Mouse (Mus musculus) limb, embryonic 13.5 days (tissue): Measurements from ENCODE around the gene Lat. TPM values are rescaled to one million over a fixed set of nuclear protein-coding genes. Genes with fewer than 3 reads are reported as not detected.
"Not testable (repeated sequence)": the region's sequence is repeated elsewhere in the genome, so short reads cannot be mapped to it uniquely, and the experiment has no call there.

ENCODE experiments used
- ATAC-seq: fragments of 200-750 bp; cut with Nextera tagmentation; 2 replicates; pipeline ENCODE4 v1.8.0; 2017; ENCODE audit warnings: low read depth, moderate number of reproducible peaks, moderate TSS enrichment; ENCODE audit not compliant: low FRiP score
- H3K27ac ChIP-seq: fragments of 300-500 bp; sonication (generic); 2 replicates; pipeline ENCODE4 v1.5.1; 2015; ENCODE audit warnings: inconsistent platforms, mild to moderate bottlenecking, moderate library complexity
- H3K27me3 ChIP-seq: fragments of 300-500 bp; sonication (generic); 2 replicates; pipeline ENCODE4 v1.6.1; 2015; ENCODE audit warnings: mild to moderate bottlenecking, inconsistent platforms
- H3K36me3 ChIP-seq: fragments of 300-500 bp; sonication (generic); 2 replicates; pipeline ENCODE4 v1.6.1; 2015; ENCODE audit warnings: inconsistent platforms, mild to moderate bottlenecking, moderate library complexity
- H3K4me1 ChIP-seq: fragments of 300-500 bp; sonication (generic); 2 replicates; pipeline ENCODE4 v1.6.1; 2015; ENCODE audit warnings: inconsistent platforms
- H3K4me2 ChIP-seq: fragments of 300-500 bp; sonication (generic); replicated peaks from 2 replicates; pipeline ENCODE4 v1.6.1; 2015; ENCODE audit warnings: inconsistent platforms, mild to moderate bottlenecking, moderate library complexity
- H3K4me3 ChIP-seq: fragments of 300-500 bp; sonication (generic); 2 replicates; pipeline ENCODE4 v1.5.1; 2015; ENCODE audit warnings: moderate library complexity, mild to moderate bottlenecking, inconsistent platforms
- H3K9ac ChIP-seq: fragments of 300-500 bp; sonication (generic); 2 replicates; pipeline ENCODE4 v1.6.1; 2015; ENCODE audit warnings: mild to moderate bottlenecking, inconsistent platforms
- H3K9me3 ChIP-seq: fragments of 300-500 bp; sonication (generic); 2 replicates; pipeline ENCODE4 v1.6.1; 2016; ENCODE audit warnings: inconsistent platforms
- WGBS: fragments of 180-500 bp; shearing (Covaris S2); methylation state at CpG from one replicate; pipeline ENCODE4 v1.1.7; 2015; 5-methylcytosine and 5-hydroxymethylcytosine counted together
- polyA plus RNA-seq: library from polyadenylated mRNA; unstranded; fragments of >200 nt; fragmentation: Nextera tagmentation; extraction: Ambion mirVana; gene quantifications from 2 replicates; pipeline ENCODE4 v1.2.1, GENCODE M21; 2015

The Lat gene
- 2.9 and 3.6 TPM in 2 replicates for polyA plus RNA-seq

DNA sequence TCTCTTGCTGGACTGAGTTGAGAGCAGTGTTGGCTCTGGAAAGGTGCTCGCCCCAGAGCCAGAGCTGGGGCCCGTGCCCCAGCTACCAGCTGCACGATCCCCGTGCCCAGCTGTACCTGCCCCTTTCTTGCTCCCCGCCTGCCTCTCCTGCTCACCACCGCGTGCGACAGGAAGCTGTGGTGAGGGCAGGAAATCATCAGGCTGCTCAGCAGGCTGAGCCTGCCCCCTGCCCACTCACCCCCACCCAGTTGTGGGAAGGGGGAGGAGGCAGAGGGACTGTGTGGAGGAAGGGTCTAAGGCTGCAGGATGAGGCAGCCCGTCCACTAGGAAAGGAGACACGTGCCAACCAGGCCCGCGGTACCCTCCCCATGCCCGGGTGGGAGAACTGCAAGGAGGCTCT lies at the start of gene Lat:
Gene Lat (minus strand): TSS at position 178 of the 400 bp plus-strand sequence.
- no peaks in the 10 kb centered on the region for H3K4me1 ChIP-seq
- 72% methylated on average over 13 of the region's 13 CpGs for WGBS
- no peak within 1 kb of the TSS for H3K4me3 ChIP-seq
- H3K36me3 ChIP-seq, result peaks cover 58% of the 10 kb centered on the region
- H3K9ac ChIP-seq, result no peak within 1 kb of the TSS
- no peaks in the 10 kb centered on the region for H3K9me3 ChIP-seq
- no peak for ATAC-seq
- H3K27ac ChIP-seq, result no peak within 1 kb of the TSS
- H3K27me3 ChIP-seq, result no peaks in the 10 kb centered on the region
- no peak within 1 kb of the TSS for H3K4me2 ChIP-seq

DNA sequence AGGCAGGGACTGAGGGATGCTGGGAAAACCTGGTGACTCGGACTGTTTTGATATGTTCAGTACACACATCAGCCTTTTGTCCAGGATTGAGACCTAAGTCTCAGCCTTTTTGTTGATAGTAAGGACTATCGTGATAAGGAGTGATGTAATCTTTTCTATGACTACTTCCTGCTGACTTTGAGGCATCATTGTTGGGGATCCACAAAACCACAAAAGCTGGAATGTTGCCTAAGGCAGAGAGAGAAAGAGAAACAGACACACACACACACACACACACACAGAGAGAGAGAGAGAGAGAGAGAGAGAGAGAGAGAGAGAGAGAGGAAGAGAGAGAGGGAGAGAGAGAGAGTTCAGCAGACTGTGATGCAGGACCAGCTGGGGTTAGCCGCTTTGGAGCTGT lies 49.1 kb upstream of the Lat start:
- WGBS, result 72% methylated on average over 3 of the region's 3 CpGs
- no peak overlapping the region for H3K9ac ChIP-seq
- H3K4me3 ChIP-seq, result no peak overlapping the region
- H3K4me1 ChIP-seq, result no peaks in the 10 kb centered on the region
- no peak overlapping the region for H3K27ac ChIP-seq
- H3K9me3 ChIP-seq, result no peaks in the 10 kb centered on the region
- H3K36me3 ChIP-seq, result no peaks in the 10 kb centered on the region
- no peak overlapping the region for H3K4me2 ChIP-seq
- no peak for ATAC-seq
- no peaks in the 10 kb centered on the region; the same call in 1 of the 2 replicates for H3K27me3 ChIP-seq

DNA sequence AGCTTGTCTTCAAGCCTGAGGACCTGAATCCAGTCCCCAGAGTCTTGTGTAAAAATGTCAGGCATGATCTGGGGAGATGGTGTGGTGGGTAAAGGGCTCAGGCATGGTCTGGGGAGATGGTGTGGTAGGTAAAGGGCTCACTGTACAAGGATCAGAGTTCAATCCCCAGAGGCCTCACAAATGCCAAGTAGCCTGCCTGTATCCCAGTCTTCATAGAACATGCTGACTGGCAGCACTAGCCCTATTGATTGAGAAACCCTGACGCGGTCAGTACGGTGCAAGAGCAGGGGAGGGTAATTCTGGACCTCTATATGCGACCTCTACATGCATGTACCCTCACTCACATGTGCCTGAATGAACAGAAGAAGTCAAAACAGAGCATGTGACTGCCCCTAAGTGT lies 48.2 kb upstream of the Lat start:
- Histone ChIP-seq H3K36me3 (no peaks in the 10 kb centered on the region), H3K9ac (no peak overlapping the region; the same call in 1 of the 2 replicates), H3K9me3 (no peaks in the 10 kb centered on the region), H3K4me1 (no peaks in the 10 kb centered on the region), H3K27ac (no peak overlapping the region), H3K4me2 (no peak overlapping the region), H3K27me3 (no peaks in the 10 kb centered on the region; the same call in 1 of the 2 replicates), H3K4me3 (no peak overlapping the region)
- ATAC-seq, result no peak
- 88% methylated on average over 4 of the region's 4 CpGs for WGBS

GRCm38 (mm10) chr7:126417045-126417444 lies 47.7 kb upstream of the Lat start:
- no peaks in the 10 kb centered on the region for H3K9me3 ChIP-seq
- no peaks in the 10 kb centered on the region for H3K36me3 ChIP-seq
- WGBS, result 57% methylated on average over 8 of the region's 8 CpGs
- H3K27ac ChIP-seq, result no peak overlapping the region
- no peak overlapping the region for H3K4me3 ChIP-seq
- H3K4me1 ChIP-seq, result no peaks in the 10 kb centered on the region
- H3K27me3 ChIP-seq, result no peaks in the 10 kb centered on the region; the same call in 1 of the 2 replicates
- H3K9ac ChIP-seq, result peak overlapping the region; percentile 26; the same call in 1 of the 2 replicates
- no peak overlapping the region for H3K4me2 ChIP-seq
- ATAC-seq, result no peak

- Histone ChIP-seq H3K4me3 (no peak overlapping the region), H3K36me3 (no peaks in the 10 kb centered on the region), H3K27ac (no peak overlapping the region), H3K9me3 (no peaks in the 10 kb centered on the region), H3K4me2 (no peak overlapping the region), H3K27me3 (no peaks in the 10 kb centered on the region; the same call in 1 of the 2 replicates), H3K9ac (no peak overlapping the region), H3K4me1 (no peaks in the 10 kb centered on the region)
- WGBS, result 65% methylated on average over 2 of the region's 2 CpGs
- no peak for ATAC-seq
Observed at GRCm38 (mm10) chr7:126416615-126417014, 47.2 kb upstream of the Lat start.

- no peak for ATAC-seq
- no peaks in the 10 kb centered on the region for H3K4me1 ChIP-seq
- H3K4me3 ChIP-seq, result no peak within 1 kb of the TSS
- no peak within 1 kb of the TSS for H3K4me2 ChIP-seq
- no peak within 1 kb of the TSS for H3K9ac ChIP-seq
- H3K36me3 ChIP-seq, result no peaks in the 10 kb centered on the region
- WGBS, result 88% methylated on average over 6 of the region's 6 CpGs
- no peaks in the 10 kb centered on the region for H3K9me3 ChIP-seq
- no peak within 1 kb of the TSS for H3K27ac ChIP-seq
- H3K27me3 ChIP-seq, result no peaks in the 10 kb centered on the region; the same call in 1 of the 2 replicates
Observed at GRCm38 (mm10) chr7:126414725-126415124, 45.4 kb upstream of the Lat start, which contains the start of gene Cd19. Gene Cd19, minus strand, starts transcription at chr7:126414889.

GRCm38 (mm10) chr7:126411061-126411460 lies 41.7 kb upstream of the Lat start:
- 92% methylated on average over 4 of the region's 4 CpGs for WGBS
- Histone ChIP-seq H3K4me1 (no peaks in the 10 kb centered on the region), H3K4me3 (no peak overlapping the region), H3K4me2 (no peak overlapping the region), H3K9me3 (no peaks in the 10 kb centered on the region), H3K9ac (no peak overlapping the region), H3K27me3 (no peaks in the 10 kb centered on the region; the same call in 1 of the 2 replicates), H3K36me3 (no peaks in the 10 kb centered on the region), H3K27ac (no peak overlapping the region)
- no peak for ATAC-seq

GRCm38 (mm10) chr7:126408686-126409085 lies 39.3 kb upstream of the Lat start:
- Histone ChIP-seq H3K27ac (no peak overlapping the region), H3K9ac (no peak overlapping the region)
- 76% methylated on average over 2 of the region's 2 CpGs for WGBS

DNA sequence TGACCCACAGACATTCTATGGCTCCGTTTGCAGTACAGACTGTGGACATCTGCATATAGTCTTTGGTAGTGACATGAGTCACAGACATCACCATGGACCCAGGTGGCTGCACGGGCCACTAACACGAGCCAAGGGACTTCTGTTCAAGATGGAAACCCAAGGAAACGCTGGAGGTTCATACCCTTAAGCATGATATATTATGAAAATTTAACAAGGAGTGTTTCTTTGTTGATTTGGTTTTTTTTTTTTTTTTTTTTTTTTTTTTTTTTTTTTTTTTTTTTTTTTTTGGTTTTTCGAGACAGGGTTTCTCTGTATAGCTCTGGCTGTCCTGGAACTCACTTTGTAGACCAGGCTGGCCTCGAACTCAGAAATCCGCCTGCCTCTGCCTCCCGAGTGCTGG lies 33.1 kb upstream of the Lat start:
- not testable (repeated sequence) for H3K27me3 ChIP-seq, H3K36me3 ChIP-seq, H3K4me1 ChIP-seq, H3K9ac ChIP-seq, H3K9me3 ChIP-seq, H3K4me2 ChIP-seq, ATAC-seq, H3K27ac ChIP-seq, H3K4me3 ChIP-seq
- 74% methylated on average over 8 of the region's 8 CpGs for WGBS

More at GRCm38 (mm10) chr7:126408686-126409085, 39.3 kb upstream of the Lat start:
- Histone ChIP-seq H3K36me3 (no peaks in the 10 kb centered on the region), H3K27me3 (no peaks in the 10 kb centered on the region), H3K4me1 (no peaks in the 10 kb centered on the region), H3K4me3 (no peak overlapping the region), H3K4me2 (no peak overlapping the region), H3K9me3 (no peaks in the 10 kb centered on the region)
- no peak for ATAC-seq

DNA sequence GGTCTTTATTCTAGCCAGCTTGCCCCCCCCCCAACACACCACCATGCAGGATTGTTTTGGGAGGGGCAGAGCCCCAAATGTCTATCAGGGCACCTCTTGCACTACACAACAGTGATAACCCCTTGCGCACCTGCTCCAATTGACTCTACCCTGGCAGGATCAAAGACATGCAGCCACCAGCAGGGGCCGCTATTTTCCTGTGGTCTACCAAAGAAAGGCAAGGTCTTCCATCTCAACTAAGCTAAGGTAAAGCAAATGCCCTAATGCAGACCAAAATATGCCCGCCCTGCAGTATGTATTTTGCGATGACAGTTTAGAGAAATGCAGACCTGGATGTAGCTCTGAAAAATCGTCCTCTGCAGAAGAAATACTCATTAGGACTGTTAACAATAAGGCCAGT lies 30.2 kb upstream of the Lat start:
- no peak for ATAC-seq
- H3K9me3 ChIP-seq, result no peaks in the 10 kb centered on the region
- no peak overlapping the region for H3K4me3 ChIP-seq
- peaks cover 12% of the 10 kb centered on the region for H3K4me1 ChIP-seq
- H3K9ac ChIP-seq, result no peak overlapping the region
- H3K36me3 ChIP-seq, result no peaks in the 10 kb centered on the region
- WGBS, result 7% methylated on average over 5 of the region's 5 CpGs
- no peak overlapping the region for H3K27ac ChIP-seq
- H3K4me2 ChIP-seq, result no peak overlapping the region
- H3K27me3 ChIP-seq, result no peaks in the 10 kb centered on the region

- H3K9me3 ChIP-seq, result no peaks in the 10 kb centered on the region
- peaks cover 12% of the 10 kb centered on the region for H3K4me1 ChIP-seq
- no peak overlapping the region for H3K9ac ChIP-seq
- H3K27me3 ChIP-seq, result no peaks in the 10 kb centered on the region
- no peak overlapping the region for H3K4me2 ChIP-seq
- ATAC-seq, result no peak
- 97% methylated on average over 4 of the region's 4 CpGs for WGBS
- H3K4me3 ChIP-seq, result no peak overlapping the region
- 0 out of 2 replicates have a peak, but pooled peaks cover 5% of the 10 kb centered on the region for H3K36me3 ChIP-seq
- H3K27ac ChIP-seq, result no peak overlapping the region
Observed at GRCm38 (mm10) chr7:126397822-126398221, 28.5 kb upstream of the Lat start.

- H3K36me3 ChIP-seq, result 0 out of 2 replicates have a peak, but pooled peaks cover 5% of the 10 kb centered on the region
- 0 out of 2 replicates have a peak overlapping the region, but pooled peaks have one; percentile 4 for H3K4me3 ChIP-seq
- H3K27me3 ChIP-seq, result no peaks in the 10 kb centered on the region
- H3K27ac ChIP-seq, result no peak overlapping the region
- ATAC-seq, result no peak
- no peaks in the 10 kb centered on the region for H3K9me3 ChIP-seq
- peak overlapping the region; percentile 47 for H3K4me2 ChIP-seq
- H3K9ac ChIP-seq, result no peak overlapping the region
- H3K4me1 ChIP-seq, result peaks cover 12% of the 10 kb centered on the region
- 55% methylated on average over 6 of the region's 6 CpGs for WGBS
Observed at GRCm38 (mm10) chr7:126397221-126397620, 27.9 kb upstream of the Lat start.
